Mouse (Mus musculus): ENCODE data around the gene Gm8257.
"Not testable (repeated sequence)": the region's sequence is repeated elsewhere in the genome, so short reads cannot be mapped to it uniquely, and the experiment has no call there.

Gm8257 gene

DNA sequence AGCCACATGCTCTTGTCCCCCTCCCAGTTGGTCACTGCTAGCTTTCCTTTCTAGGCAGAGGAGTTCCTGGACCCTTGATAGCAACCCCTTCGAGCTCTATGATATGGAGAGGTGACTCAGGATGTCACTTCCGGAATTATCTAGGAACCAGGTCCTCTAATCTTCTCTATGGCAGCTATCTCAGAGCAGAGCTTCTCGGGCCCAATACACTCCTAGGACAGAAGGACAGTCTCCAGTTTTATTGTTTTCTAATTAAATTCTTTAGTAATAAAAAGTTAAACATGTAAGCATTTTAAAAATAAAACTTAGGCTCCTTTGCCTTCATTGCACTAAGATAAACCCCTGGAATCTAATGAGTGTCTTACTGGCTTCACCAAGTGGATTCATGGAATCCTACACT lies at the start of gene Gm8257:
Gm8257 (minus strand) TSS at position 101 of the 400 bp plus-strand sequence.
- not testable (repeated sequence) for DNase-seq

- DNase-seq, result no peak
Measured at GRCm38 (mm10) chr14:44750240-44750639, 44.0 kb upstream of the Gm8257 start, which contains the start of gene Gm8267. TSS of gene Gm8267 (minus strand) at chr14:44750340.

- not testable (repeated sequence) for DNase-seq
Measured at GRCm38 (mm10) chr14:44742789-44743188, 36.5 kb upstream of the Gm8257 start.

- not testable (repeated sequence) for DNase-seq
Measured at GRCm38 (mm10) chr14:44730711-44731110, 24.5 kb upstream of the Gm8257 start.

- DNase-seq, result not testable (repeated sequence)
Measured at GRCm38 (mm10) chr14:44627737-44628136, 78.5 kb downstream of the Gm8257 start, which contains the start of gene Gm5624. TSS of gene Gm5624 (minus strand) at chr14:44627938.
